Mouse (Mus musculus) NIH3T3 (cell line): Measurements from ENCODE around the gene Sephs1.
A peak's percentile ranks its signal among the peaks of the same experiment; 100 is the strongest.
"Not testable (repeated sequence)": the region's sequence is repeated elsewhere in the genome, so short reads cannot be mapped to it uniquely, and the experiment has no call there.

ENCODE experiments used
- DNase-seq: peaks from one replicate; pipeline ENCODE4 v3.0.0-alpha.2; 2012; ENCODE audit warnings: low read depth

The Sephs1 gene

GRCm38 (mm10) chr2:4907916-4908315 lies 26.6 kb downstream of the Sephs1 start:
- no peak for DNase-seq

GRCm38 (mm10) chr2:4908771-4909315 lies 27.5 kb downstream of the Sephs1 start:
- DNase-seq = no peak

- no peak for DNase-seq
These were observed 28.5 kb downstream of the Sephs1 start for GRCm38 (mm10) chr2:4909909-4910308.

- no peak for DNase-seq
These were observed 29.2 kb downstream of the Sephs1 start for GRCm38 (mm10) chr2:4910521-4910920.

- no peak for DNase-seq
These were observed 32.6 kb downstream of the Sephs1 start for GRCm38 (mm10) chr2:4913949-4914348.

- no peak for DNase-seq
These were observed 34.7 kb downstream of the Sephs1 start for GRCm38 (mm10) chr2:4916037-4916436.

- peak; percentile 84 for DNase-seq
These were observed 36.1 kb downstream of the Sephs1 start for GRCm38 (mm10) chr2:4917326-4918021.

DNA sequence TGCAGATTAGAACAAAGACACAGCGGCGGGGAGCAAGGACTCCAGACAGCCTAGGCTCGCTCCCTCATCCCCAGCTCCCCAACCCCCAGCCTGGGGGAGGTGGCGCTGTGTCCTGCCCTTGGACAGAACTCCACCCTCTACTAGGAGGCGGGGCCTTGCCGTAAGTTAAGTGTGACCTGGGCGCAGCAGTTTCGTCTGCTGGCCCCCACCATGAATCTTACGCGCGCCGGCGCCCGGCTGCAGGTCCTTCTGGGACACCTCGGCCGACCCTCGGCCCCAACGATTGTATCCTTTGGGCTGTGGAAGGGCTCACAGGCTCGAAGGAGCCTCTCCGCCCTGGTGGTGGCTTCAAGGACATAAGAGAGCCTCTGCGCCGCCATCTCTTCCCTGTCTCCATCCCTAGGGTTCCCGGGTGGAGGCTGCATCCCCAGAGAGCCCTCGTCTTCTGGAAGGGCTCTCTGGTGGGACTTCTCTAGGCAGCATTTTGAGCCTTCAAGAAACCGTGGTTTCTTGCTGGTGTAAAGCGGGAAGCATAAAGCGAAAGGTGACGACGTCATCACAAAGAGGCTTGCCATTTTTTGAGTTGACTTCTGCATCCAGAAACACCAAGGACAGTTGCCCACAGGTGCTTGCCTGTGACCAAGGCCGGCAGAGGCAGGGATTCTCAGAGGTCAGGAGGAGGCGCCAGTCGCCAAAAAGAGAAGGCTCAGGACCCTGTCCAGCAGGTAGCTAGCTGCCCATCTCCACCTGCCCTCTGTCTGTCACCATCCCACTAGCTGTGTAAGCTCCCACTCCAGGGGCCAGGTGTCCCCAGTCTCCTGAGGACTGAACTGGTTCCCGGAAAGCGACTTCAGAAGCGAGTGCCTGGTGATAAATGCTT lies 37.7 kb downstream of the Sephs1 start, which contains the start of gene Phyh:
Gene Phyh, plus strand, starts transcription at position 160 of the 880 bp plus-strand sequence.
- DNase-seq = peak; percentile 81

DNA sequence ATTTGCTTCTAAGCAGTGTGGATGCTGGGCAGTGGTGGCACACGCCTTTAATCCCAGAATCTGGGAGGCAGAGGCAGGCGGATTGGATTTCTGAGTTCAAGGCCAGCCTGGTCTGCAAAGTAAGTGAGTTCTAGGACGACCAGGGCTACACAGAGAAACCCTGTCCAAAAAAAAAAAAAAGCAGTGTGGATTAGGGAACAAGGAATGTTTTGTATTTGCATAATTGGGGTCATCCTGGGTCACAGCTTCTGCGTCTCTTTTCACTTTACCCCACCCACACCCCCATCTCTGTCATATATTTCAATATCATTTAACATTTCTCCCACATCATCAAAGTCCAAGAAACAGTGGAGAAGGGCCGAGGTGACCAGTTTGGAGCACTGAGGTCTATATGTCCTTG lies 39.7 kb downstream of the Sephs1 start:
- no peak for DNase-seq

- DNase-seq = peak; percentile 32
These were observed 41.3 kb downstream of the Sephs1 start for GRCm38 (mm10) chr2:4922476-4923164.

GRCm38 (mm10) chr2:4927391-4927790 lies 46.0 kb downstream of the Sephs1 start:
- no peak for DNase-seq

- DNase-seq = no peak
These were observed 47.9 kb downstream of the Sephs1 start for GRCm38 (mm10) chr2:4929230-4929629.

GRCm38 (mm10) chr2:4934516-4934915 lies 53.2 kb downstream of the Sephs1 start:
- no peak for DNase-seq

DNA sequence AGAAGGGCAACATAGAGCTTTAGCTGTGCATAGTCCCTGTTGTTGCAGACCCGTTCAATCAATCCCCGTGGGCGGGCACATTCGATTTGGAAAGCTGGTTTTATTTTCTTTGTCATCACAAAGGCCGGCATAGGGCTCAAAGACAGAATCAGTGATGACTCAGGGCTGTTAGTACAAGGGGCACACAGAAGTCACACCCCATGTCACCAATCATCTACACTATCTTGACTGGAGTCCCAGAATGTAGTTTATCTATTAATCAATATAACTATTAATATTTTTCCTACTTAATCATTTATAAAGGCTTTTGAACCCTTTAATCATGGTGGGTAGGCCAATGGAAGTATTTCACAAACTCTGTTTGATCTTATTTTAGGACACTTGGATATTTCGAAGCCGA lies 56.6 kb downstream of the Sephs1 start:
- DNase-seq = no peak

GRCm38 (mm10) chr2:4940861-4941260 lies 59.5 kb downstream of the Sephs1 start:
- DNase-seq = no peak

- DNase-seq = not testable (repeated sequence)
These were observed 68.3 kb downstream of the Sephs1 start for GRCm38 (mm10) chr2:4949691-4950090.

GRCm38 (mm10) chr2:4950986-4951385 lies 69.6 kb downstream of the Sephs1 start:
- DNase-seq = no peak

GRCm38 (mm10) chr2:4954216-4954760 lies 72.9 kb downstream of the Sephs1 start:
- no peak for DNase-seq

- no peak for DNase-seq
These were observed 76.7 kb downstream of the Sephs1 start for GRCm38 (mm10) chr2:4958039-4958438.
